Mouse (Mus musculus) left cerebral cortex, adult 11 months (tissue): ENCODE measurements at regions not wholly inside any gene's neighbourhood (a gene's known extent, or its start where the extent isn't known, plus 50 kb on each side); places are given as distances from the start of the nearest gene placed in this dataset.

Experiments used
- DNase-seq: peaks from one replicate; pipeline ENCODE4 v3.0.0; 2022; ENCODE audit warnings: low spot score

DNA sequence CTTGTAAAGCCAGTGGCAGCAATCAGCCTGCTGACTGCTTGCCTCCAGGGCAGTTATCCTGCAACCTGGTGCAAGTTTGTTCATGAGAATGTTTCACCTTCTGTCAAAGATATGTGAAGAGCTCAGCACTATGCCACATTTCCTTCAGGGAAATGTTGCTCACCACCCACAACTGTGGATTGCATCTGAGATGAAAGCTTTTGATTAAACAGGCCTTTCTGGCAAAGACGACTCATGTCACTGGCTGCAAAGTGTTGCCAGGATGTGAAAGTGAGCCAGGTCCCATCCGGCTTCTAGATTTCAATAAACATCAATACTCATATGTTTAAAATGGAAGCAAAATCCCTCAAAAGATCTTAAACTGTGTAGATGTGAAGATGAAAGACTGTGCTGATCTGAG, 2121.0 kb downstream of the Gm37988 start:
- no peak for DNase-seq

DNA sequence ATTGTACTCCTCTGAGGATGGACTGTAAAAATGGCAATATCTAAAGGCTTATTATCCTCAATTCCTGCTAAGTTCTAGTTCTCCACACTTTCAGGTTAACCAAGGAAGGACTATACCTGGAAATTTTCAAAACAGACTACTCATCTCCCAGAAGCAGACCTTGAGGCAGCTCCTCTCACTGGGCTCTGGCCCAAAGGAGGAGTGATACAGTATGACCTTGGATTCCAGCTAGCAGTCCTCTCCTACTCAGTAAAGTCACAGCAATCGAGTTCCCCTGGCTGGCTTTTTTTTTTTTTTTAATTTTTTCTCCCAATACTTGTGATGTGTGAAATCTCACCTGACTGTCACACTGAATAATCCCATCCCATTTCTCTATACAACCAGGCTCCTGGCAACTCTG, 2124.2 kb downstream of the Gm37988 start:
- DNase-seq: no peak

DNA sequence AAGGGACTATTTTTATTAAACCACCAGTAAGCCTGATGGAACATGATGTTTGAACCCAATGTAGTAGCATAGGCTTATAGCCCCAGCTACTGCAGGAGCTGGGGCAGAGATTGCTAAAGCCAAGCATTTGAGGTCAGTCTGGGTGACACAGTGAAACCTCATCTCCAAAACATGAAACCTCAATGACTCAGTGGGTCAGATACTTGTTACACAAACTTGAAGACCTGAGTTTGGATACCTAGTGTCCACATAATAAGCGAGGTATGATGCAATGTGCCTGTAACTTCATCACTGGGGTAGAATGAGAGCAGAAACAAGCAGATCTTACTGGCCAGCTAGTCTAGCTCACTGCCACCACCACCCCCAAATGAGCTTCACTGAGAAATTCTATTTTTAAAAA, 2162.1 kb downstream of the Gm37988 start:
- DNase-seq: no peak

DNA sequence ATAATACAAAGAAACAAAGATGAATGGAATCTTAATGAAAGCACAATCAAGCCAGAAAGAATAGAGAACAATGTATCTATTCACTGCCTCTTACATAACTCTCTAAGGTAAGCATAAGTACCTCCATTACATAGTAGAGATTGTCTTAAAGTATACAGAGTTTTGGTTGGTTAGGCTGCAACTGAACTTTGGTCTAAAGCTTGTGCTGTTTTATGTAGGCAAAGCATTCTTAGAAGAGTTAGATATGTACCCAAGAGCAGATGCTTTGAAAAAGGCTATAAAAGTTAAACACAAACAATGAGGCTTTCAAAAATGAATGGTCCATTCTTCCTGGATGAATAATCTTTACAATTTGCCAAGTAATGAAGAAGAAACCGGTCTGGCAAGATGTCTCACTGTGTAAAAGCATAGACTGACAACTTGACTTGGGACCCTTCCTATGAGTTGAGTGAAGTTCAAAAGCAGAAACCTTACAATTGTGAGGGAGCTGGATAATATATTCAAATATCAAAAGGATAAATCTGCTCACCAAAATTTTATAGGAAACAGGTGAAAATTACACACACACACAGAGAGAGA, 2166.1 kb downstream of the Gm37988 start:
- DNase-seq: no peak

DNA sequence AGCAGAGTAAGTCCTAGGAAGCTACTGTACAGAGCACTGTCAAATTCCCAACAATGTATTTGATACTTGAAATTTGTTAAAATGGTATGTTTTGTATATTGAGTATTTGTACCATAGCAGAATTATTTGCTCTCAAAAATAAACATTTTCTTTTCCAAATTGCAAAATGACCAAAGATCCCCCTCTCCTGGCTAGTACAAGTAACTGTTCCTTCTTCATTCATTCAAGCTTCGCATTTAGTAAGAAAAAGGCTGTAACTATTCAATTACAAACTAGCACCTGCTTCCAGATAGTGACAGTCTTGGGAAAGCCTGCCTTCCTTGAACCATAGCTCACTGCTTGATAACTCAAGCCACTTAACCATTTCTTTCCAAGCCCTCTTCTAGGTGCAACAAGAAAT, 2171.9 kb downstream of the Gm37988 start:
- no peak for DNase-seq

DNA sequence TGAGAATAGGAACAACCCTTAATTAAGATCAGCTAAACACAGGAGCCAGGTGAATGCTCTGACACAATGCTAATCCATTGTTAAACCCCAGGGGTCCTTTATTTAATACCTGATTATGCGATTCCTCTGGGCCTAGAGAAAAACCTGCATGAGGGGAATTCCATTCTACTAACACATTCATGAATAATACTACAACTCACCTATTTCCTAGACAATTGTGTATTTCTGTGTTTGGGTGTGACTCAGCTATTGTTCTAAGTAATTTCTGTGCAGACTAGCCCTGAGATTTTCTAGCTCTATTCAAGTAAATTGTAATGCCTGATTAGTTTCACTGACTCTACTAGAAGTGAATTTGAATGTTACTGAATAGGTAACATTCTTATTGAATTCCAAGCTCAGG, 2176.5 kb downstream of the Gm37988 start:
- DNase-seq: no peak

DNA sequence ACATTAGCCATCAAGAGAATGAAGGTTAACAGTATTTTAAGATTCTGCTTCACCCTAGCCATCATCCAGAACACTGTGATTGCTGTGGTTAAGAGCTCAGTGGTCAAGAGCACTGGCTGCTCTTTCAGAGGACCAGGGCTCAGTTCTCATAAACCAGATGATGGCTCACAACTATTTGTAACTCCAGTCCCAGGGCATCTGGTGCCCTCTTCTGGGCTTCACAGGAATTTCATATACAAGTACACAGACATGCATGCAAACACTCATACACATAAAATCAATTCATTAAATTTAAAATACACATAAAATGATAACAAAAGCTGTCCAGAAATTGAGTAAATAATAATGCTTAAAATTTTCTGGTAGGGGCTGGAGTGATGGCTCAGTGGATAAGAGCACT, 2189.9 kb downstream of the Gm37988 start:
- DNase-seq: no peak

DNA sequence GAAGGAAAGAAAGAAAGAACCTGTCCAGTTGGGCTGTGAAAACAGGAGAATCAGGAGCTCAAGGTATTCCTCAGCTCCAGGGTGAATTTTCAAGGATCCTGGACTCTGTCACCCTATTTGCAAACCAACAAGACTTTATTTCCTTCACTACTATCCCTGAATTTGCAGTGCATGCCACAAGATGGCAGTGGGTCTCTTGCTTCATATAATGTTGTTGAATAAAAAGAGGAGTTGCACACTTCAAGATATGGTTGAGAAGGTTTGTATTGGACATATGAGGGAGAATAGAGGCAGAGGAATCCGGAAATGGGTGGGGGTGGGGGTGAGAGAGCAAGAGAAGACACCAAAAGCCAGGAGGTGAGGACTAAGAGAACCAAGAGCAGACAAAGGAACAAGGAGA, 2202.5 kb downstream of the Gm37988 start:
- peak; percentile 37 for DNase-seq
